Mouse (Mus musculus) frontal cortex, postnatal 25 days (tissue): ENCODE results near the gene Pcif1.

Source experiments
- DNase-seq, 2 experiments: peaks; one replicate each; pipeline ENCODE4 v3.0.0; 2022; ENCODE audit warnings: low spot score in 2 of 2

Gene Pcif1

GRCm38 (mm10) chr2:164918325-164918724, 39.2 kb downstream of the Pcif1 start:
- DNase-seq, result no peak

GRCm38 (mm10) chr2:164921984-164922383, 42.9 kb downstream of the Pcif1 start:
- no peak for DNase-seq

GRCm38 (mm10) chr2:164923291-164923690, 44.2 kb downstream of the Pcif1 start:
- DNase-seq, result no peak

- DNase-seq, result peak; percentile 90
These were observed 45.2 kb downstream of the Pcif1 start for GRCm38 (mm10) chr2:164924100-164924857.

- no peak for DNase-seq
These were observed 51.8 kb downstream of the Pcif1 start for GRCm38 (mm10) chr2:164930706-164931581.

- no peak for DNase-seq
These were observed 54.4 kb downstream of the Pcif1 start for GRCm38 (mm10) chr2:164933534-164933933.

GRCm38 (mm10) chr2:164935991-164936390, 56.9 kb downstream of the Pcif1 start:
- no peak for DNase-seq

- peak; percentile 45 to 47 for DNase-seq
These were observed 59.3 kb downstream of the Pcif1 start for GRCm38 (mm10) chr2:164938146-164939091.

- no peak for DNase-seq
These were observed 60.0 kb downstream of the Pcif1 start for GRCm38 (mm10) chr2:164939106-164939505.

GRCm38 (mm10) chr2:164940140-164940830, 61.2 kb downstream of the Pcif1 start, which contains the start of gene Mmp9:
Mmp9 (plus strand) TSS chr2:164940780.
- DNase-seq, result no peak

GRCm38 (mm10) chr2:164942692-164943290, 63.7 kb downstream of the Pcif1 start:
- DNase-seq, result no peak
